Mouse (Mus musculus): ENCODE measurements around the gene Wbp11.

GRCm38 (mm10) chr6:136856071-136856636 lies 28.1 kb upstream of the Wbp11 start:
- no peak for TF ChIP-seq POLR2A (IDR thresholded peaks at IDR 0.05; ENCODE audit: borderline replicate concordance, extremely low read depth, low read depth, low read length)
- TF ChIP-seq CTCF (IDR thresholded peaks at IDR 0.05; ENCODE audit: insufficient read depth, low read length), result no peak
